Mouse (Mus musculus) adrenal gland, adult 2 months (tissue): ENCODE results near the gene Xylt2. TPM values are rescaled to one million over a fixed set of nuclear protein-coding genes. Genes with fewer than 3 reads are reported as not detected.
"Not testable (repeated sequence)": the region's sequence is repeated elsewhere in the genome, so short reads cannot be mapped to it uniquely, and the experiment has no call there.

Source experiments
- DNase-seq: peaks from one replicate; pipeline ENCODE4 v3.0.0; 2021
- polyA plus RNA-seq: library from polyadenylated mRNA; depleted of rRNA; stranded (reverse); fragments of >200 nt; gene quantifications from 2 replicates; pipeline ENCODE4 v1.2.3, GENCODE M21; 2012
- total RNA-seq, 2 experiments: library from RNA; stranded (reverse); gene quantifications; 2 replicates each; pipeline ENCODE4 v1.2.3; 2021

Gene Xylt2
- total and polyA plus RNA-seq, 3 experiments: 11.5 to 51.7 (median 19.0) TPM

DNA sequence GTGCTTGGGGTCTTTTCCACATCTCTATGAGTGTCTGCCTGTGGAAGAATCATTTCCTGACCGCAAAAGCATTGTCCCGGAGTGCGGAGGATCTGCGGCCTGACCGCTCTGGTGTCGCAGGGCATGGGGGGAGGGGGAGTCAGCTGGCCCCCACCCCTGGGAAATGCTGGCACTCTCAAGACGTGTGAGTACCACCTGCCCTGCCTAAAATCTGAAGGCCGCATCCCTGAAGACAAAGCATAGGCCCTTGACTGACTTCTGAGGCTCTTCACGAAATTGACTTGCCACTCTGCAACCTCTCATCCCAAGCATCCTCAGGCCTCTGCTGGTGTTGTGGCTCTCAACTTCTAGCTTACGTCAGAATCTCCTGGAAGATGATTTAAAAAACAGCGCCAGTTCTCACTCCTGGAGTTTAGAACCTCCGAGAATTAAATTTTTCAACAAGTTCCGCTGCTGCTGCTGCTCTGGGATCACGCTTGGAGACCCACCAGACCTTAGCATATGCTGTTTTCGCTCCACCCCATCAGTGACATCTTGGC is 361 bp upstream of the Xylt2 start:
- DNase-seq: no peak

DNA sequence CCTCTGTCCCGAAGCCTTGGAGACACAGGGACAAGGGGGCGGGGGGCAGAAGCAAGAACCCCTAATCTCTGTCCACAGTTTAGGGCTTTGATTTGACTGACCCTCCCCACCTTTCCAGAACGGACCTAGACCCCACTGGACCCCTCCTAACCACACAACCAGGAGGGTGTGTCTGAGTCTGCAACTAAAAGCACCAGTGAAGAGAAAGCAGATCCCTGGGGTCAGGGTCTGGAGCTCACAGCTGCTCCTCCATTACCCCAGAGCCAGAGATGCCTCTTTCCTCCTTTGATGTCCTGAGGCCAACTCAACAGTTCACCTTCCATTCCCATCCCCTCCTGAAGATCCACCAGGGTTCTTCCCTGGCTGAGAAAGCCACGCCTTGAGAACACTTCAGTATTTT is 1.0 kb downstream of the Xylt2 start:
- DNase-seq: no peak

DNA sequence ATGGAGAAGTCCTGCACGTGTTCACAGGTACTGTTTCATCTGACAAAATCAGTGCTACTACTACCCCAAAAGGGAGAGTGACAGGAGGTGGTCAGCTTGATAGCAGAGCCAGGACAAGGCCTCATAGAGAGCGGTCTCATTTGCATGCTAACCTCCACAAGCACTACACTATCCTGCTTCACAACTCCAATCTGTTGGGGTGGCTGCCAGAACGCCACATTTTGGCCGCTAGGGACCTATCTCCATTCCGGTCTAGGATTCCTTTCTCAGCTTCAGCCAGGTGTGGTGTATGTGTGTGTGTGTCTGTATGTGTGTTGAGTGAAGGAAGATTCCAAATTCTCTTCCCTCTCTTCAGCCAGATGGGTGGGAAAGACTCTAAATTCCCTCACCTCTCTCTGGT is 1.9 kb downstream of the Xylt2 start:
- no peak for DNase-seq

DNA sequence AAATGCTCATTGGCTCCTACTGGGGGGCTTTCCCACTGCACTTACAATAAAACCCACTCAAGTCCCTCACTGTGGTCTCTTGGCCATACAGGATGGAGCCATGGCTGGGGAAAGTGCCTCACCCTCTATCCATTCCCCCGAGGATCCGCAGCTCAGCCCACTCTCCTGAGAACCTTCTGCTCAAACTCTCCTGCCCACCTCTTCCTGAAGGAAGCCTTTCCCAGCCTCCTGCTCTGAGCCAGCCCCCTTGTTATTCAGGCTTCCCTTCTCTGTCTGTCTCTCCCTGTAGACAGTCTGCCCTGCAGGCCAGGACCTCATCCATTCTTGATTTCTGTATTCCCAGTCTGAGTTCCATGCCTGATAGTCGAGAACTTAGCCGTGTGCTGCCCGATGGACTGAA is 2.3 kb downstream of the Xylt2 start:
- DNase-seq: no peak

DNA sequence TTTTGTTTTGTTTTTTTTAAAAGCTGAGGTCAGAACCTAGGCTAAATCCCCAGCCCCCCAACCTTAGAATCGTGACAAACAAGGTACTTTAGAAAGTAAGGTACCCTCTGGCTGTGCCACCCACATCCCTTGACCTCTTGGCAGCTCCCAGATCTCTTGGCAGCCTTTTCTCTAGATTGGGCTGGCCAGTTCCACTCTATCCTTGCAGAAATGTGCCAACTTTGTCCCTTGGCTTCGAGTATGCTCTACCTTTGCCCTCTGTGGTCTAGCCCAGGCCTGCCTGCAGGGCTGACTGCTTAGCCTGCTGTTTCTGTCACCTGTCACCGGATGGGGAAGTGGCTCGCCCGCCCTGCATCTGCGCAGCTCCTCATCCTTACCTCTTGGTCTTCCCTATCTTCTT is 12.0 kb downstream of the Xylt2 start:
- DNase-seq: peak; percentile 30

DNA sequence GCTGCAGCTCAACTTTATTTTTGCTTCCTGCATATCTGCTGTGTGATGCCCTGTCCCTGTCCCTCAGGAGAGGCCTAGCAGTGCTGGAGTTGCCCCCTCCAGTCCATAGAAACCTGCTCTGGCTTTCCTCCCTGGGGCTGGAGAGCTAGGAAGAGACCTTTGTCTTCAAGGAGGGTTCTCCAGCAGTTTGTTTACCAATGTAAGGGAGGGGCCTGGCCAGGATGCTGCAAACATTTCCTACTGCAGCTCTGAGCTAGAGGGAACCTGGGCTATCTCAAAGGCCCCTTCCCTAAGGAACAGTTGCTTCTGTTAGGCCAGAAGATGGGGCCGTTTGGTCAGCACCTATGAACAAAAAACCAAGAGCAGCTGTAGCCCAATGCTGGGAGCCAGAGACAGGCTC is 16.0 kb downstream of the Xylt2 start:
- no peak for DNase-seq

DNA sequence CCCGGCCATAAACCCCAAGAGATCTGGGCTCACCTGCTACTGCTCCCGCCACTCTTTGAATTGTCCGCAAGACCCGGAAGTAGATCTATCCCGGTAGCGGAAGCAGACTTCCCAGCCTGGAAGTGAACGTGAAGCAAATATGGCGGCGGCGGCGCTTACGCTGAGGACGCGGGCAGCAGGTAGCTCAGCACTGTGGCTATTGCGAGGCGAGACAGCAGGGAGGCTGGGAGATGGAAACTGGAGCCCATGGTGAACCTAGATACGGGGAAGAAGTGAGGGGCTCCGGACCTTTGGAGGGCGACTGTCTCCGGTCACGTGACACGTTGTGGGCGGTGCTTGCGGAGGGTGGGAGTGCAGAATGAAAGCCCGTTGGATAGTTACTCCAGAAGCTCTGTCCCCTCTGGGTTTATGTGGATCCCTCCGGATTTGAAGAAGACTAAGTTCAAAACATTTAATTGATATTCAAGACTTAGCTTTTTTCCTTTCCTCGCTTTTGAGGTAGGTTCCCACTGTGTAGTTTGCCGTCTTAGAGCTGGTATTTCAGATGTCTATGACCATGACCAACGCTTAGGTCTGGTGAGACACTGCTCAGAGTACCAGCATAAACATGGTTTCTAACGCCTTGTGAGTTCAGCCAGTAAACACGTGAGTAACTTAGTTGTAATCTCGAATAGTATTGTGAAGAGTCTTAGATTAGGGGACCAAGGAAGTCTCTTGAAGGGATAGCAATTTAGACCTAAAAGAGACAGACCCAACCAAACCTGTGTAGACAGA is 23.5 kb downstream of the Xylt2 start, which contains the start of the genes Mrpl27 and Eme1:
Gene Mrpl27 (plus strand): TSS at position 105 of the 774 bp plus-strand sequence.
Gene Eme1 (minus strand): TSS at position 302 of the 774 bp plus-strand sequence.
- peak; percentile 90 for DNase-seq

DNA sequence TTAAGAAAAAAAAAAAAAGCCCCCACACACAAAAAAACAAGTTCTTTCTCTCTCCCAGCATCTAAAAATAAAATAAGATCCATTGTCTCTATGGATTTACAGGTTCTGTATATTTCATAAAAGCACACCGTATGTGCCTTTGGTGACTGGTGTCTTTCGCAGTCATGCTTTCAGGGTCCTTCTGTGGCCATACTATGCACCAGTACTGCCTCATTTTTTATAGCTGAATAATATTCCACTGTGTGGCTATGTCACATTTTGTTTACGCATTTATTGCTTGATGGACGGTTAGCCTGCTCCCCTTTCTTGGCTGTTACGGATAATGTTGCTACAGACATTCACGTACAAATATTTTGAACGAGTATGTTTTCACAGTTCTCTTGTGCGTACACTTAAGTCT is 24.3 kb downstream of the Xylt2 start:
- no peak for DNase-seq

DNA sequence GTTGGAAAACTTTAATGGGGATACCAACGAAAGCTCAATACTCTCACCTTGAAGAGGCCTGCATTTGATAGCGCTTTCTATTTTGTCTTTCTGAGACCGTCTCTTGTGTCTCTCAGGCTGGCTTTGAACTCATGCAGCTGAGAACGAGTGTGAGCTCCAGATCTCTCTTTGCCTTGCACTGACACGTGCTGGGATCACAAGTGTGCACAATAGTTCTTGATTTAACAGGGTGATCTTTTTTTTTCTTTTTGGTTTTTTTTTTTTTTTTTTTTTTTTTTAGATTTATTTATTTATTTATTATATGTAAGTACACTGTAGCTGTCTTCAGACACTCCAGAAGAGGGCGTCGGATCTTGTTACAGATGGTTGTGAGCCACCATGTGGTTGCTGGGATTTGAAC is 26.1 kb downstream of the Xylt2 start:
- DNase-seq: not testable (repeated sequence)

DNA sequence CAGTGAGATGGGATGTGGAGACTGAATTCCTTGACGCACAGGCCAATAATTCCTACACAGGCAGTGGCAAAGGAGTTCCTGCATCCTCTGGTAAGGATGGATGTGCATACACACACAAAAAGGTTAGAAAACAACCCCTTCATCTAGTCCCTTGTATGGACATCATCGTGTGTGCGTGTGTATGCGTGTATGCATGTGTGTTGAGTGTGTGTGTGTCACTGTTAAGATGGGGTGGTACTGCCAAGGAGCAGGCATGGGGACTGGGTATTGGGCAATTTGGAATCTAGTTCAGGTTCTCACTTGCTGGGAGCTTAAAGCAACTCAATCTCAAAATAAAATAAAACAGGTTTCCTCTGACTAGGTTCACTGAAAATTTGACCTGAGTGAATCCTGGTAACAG is 30.9 kb downstream of the Xylt2 start:
- no peak for DNase-seq

DNA sequence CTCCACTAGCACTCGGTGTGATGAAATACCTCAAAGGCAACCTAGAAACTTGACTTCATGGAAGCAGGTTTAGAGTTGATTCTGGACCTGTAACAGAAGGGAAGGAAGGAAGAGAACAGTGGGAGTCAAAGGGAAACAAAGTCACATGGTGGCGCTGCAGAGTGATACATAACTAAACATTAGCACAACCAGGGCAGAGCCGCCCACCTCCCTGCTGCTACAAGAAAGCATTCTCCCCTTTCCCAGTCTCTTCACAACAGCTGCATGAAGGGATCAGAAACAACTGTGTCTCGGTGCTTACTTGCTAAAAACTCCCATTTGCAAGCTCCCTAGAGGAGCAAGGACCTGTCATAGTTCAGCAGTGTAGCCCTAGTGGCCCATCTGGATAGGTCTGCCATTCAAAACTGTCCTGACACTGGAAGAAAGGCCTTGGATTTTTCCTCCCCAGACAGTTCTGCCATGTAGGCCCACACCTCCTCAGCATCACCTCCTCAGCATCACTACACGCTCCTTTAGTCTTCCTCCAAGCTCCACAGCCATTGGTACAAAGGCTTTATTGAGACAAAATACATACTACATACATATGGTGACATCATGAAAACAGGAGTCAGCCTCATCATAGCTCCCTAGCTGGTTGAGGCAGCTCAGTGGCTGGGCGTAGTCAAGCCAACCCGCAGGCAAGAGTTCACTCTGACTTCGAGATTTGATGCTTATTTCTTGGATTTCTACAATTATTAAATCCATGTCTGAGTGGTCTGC is 32.7 kb downstream of the Xylt2 start:
- no peak for DNase-seq

DNA sequence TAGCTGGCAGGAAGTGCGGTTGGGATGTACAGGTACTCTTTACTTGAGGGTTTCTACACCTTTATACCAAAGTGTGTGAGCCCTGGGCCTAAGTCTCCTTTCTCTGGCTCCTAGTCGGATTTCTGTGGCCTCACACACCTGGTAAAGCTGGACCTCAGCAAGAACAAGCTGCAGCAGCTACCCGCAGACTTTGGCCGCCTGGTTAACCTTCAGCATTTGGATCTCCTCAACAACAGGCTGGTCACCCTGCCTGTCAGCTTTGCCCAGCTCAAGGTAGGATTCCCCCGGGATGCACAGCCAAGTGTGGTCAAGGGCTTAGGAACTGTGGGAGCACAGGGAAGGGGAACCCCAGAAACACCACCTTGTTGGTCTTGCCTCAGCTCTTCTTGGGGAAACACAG is 42.9 kb downstream of the Xylt2 start:
- DNase-seq: no peak

DNA sequence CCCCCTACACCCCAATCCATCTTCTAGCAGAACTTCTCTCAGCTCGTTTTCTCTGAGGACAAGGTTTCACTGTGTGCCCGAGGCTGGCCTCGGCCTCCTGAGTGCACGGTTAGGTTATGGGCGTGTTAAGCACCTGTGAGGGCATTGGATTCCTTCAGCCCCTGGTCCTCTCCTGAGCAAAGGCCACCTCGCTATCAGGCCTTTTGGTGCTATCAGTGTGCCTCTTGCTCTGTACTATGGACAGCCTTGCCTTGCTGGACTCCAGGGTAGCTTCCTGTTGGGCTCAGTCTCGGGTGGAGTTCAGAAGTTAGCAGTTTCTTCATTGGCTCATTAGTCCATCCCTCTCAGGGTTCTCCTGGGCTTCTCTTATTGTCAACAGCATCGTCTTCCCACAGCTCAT is 44.3 kb downstream of the Xylt2 start:
- no peak for DNase-seq

DNA sequence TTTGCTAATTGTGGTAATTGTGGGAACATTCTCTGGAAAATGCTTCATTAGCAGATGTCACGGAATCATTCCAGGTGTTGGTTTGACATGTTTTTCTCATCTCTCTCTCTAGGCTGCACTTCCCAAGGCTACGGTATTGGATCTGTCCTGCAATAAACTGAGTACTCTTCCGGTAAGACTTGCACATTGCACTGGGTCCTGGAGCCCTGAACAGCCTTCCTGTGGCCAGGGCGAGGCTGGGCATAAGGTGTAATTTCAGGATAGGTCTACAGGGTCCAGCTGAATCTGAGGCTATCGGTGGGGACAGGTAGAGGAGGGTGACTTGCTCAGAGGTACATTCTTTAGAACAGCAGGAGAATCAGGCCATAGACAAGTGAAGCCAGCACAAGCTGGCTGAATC is 45.3 kb downstream of the Xylt2 start:
- DNase-seq: no peak

DNA sequence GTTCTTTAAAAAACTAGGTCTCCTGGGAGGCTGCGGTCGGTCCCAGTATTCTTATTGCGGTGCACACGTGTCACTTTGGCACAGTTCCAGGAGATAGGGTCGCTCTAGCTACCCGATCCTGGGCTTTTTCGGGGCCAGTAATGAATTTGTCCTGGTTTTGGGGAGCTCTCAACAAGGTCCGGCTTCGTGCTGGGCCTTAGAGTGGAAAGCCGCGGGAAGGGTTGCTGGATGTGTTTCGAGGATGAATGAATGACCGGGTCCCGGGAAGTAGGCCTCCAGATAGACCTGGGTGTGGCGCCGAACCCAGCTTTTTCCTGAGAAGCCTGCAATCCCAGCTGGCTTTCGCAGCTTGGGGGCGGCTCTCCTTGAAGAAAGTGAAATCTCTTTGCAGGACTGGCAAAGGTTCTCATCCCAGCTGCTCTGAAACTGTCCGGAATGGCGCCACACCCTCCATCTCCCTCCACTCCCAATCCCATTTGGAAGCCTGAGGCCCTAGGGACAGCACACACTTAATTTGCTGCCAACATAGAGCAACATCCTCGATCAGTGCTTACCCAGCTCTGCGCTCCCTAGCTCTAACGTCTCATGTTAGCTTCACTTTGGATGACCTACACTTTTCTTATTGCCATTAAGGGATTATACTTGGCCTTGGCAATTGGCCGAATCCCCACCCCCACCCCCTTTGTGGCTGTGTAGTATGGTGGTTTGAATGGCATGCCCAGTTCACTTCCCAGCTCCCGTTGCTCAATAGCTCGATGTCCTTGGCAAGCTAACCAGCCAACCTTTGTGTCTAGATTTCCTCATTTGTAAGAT is 46.9 kb downstream of the Xylt2 start:
- peak; percentile 79 for DNase-seq

DNA sequence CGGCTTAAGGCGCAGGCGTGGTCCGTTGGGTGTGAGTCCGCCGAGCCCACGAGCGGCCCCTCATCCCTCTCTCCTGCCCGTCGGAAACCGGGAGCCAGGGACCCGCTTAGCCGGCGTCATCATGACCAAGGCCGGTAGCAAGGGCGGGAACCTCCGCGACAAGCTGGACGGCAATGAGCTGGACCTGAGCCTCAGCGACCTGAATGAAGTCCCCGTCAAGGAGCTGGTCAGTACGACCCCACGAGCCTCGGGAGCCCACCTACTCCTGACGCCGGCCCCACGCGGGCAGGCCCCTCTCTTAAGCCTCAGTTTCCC is 47.5 kb downstream of the Xylt2 start:
- no peak for DNase-seq

DNA sequence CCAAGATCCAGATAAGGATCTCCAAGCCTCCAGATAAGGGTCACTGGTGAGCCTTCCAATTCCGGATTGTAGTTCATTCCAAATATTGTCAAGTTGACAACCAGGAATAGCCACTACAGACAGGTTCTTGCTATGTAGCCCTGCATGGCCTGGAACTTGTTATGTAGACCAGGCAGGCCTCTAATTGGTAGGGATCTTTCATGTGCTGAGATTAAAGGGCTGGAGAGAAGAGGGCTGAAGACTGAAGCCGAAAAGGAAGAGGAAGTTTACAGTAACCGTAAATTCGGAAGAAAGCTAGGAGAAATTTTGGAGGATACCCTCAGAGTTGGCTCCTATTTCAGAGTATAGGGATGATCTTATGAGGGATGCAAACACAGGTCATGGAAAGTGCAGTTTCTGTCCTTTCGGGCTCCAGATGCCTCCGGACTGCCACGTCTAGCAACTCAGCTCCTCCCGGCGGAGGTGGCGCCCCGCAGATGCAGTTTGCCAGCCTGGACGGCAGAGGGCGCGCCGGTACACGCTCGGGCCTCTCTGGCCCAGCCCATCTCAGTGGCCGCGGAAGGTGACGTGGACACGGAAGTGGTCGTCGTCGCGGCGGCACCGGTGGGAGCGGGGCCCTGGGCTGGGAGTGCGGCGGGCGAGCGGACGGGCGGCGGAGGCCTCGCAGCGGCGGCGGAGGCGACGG is 48.0 kb downstream of the Xylt2 start, which contains the start of gene Lrrc59:
Gene Lrrc59 (plus strand): TSS at position 569 of the 685 bp plus-strand sequence.
- DNase-seq: peak; percentile 96

DNA sequence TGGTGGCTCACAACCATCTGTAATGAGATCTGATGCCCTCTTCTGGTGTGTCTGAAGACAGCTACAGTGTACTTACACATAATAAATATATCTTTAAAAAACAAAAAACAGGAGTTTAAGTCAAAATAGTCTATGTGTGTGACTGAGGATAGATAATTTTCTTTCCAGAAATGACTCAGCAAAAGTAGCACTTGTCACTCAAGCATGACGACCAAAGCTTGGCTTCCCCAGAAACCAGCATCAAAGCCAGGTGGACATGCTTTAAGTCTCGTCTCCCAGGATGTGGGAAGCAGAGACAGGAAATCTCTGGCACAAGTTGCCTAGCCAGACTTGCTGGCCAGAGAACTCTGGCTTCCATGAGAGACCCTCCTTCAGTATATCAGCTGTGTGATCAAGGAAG is 55.2 kb downstream of the Xylt2 start:
- DNase-seq: no peak

DNA sequence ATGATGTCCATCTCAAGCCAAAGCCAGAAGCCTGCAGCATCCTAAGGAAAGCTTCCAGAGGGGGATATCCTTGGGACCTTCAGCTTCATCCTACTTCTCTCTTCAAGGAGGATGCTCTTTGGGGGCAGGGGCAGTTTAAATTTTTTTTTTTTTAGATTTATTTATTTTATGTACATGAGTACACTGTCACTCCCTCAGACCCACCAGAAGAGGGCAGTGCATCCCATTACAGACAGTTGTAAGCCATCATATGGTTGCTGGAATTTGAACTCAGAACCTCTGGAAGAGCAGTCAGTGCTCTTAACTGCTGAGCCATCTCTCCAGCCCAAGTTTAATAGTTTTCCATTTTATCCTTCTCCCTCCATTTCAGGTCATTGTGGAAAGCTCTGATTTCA is 55.9 kb downstream of the Xylt2 start:
- no peak for DNase-seq

DNA sequence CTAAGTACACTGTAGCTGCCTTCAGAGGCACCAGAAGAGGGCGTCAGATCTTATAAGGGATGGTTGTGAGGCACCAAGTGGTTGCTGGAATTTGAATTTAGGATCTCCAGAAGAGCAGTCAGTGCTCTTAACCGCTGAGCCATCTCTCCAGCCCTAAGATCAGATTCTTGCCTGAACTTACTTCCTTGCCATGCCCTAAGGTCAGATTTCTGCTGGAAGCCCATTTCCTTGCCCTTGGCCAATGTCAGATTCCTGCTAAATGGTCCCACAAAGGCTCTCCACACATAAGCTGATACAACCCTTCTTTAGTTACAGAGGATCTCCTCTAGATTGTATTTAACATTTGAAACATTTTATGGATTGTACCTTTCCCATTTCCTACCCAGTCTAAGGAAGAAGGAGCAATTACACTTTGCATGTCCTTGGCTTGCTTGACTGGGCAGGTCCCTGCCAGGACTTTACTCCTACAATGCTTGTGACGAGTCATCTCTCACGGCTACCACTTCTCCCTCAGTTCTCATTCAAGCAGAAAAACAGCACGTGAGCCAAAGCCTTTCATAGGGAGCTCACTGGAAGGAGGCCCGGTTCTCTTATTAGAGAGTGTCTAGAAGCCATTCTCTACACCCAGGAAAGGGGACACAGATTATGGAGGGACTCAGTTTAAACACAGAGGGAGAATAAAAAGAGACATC is 56.4 kb downstream of the Xylt2 start:
- DNase-seq: no peak

DNA sequence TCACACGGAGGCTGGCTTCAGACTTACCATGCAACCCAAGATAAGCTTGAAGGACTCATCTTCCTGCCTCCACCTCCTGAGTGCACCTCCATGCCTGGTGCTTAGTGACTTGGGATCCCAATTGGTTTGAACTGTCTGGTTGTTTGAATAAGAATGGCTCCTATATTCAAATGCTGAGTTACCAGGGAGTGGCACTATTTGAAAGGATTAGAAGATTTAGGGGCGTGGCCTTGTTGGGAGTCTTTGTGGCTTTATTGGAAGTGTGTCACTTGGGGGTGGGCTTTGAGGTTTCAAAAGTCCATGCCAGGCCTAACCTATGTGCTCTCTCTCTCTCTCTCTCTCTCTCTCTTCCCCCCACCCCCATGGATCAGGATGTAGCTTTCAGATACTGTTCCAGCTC is 59.7 kb downstream of the Xylt2 start:
- DNase-seq: no peak
